Mouse (Mus musculus) liver, embryonic 11.5 days (tissue): ENCODE measurements around the gene Kat6b. TPM values are rescaled to one million over a fixed set of nuclear protein-coding genes. Genes with fewer than 3 reads are reported as not detected.

ENCODE experiments used
- ATAC-seq: fragments of 200-750 bp; cut with Nextera tagmentation; replicated peaks from 2 replicates; pipeline ENCODE4 v1.8.0; 2017; ENCODE audit warnings: moderate number of reproducible peaks, mild to moderate bottlenecking, moderate TSS enrichment, moderate library complexity; ENCODE audit not compliant: low FRiP score
- DNase-seq: peaks from one replicate; pipeline ENCODE4 v3.0.0-alpha.2; 2017; ENCODE audit warnings: low spot score
- H3K27ac ChIP-seq: fragments of 300-500 bp; sonication (generic); 2 replicates; pipeline ENCODE4 v1.5.1; 2014; ENCODE audit warnings: mild to moderate bottlenecking, low read depth, low read length, control low read depth
- H3K27me3 ChIP-seq: fragments of 300-500 bp; sonication (generic); replicated peaks from 2 replicates; pipeline ENCODE4 v1.6.1; 2014; ENCODE audit warnings: low read length, mixed read lengths; ENCODE audit not compliant: control insufficient read depth, insufficient read depth
- H3K36me3 ChIP-seq: fragments of 300-500 bp; sonication (generic); 2 replicates; pipeline ENCODE4 v1.6.1; 2014; ENCODE audit warnings: mild to moderate bottlenecking, low read length, moderate library complexity, mixed read lengths; ENCODE audit not compliant: control insufficient read depth, insufficient read depth
- H3K4me1 ChIP-seq: fragments of 300-500 bp; sonication (generic); replicated peaks from 2 replicates; pipeline ENCODE4 v1.6.1; 2014; ENCODE audit warnings: low read length, mixed read lengths; ENCODE audit not compliant: control insufficient read depth, insufficient read depth
- H3K4me2 ChIP-seq: fragments of 300-500 bp; sonication (generic); 2 replicates; pipeline ENCODE4 v1.6.1; 2014; ENCODE audit warnings: mild to moderate bottlenecking, control low read depth, moderate library complexity
- H3K4me3 ChIP-seq: fragments of 300-500 bp; sonication (generic); 2 replicates; pipeline ENCODE4 v1.5.1; 2014; ENCODE audit warnings: low read depth, low read length, control low read depth
- H3K9ac ChIP-seq: fragments of 300-500 bp; sonication (generic); 2 replicates; pipeline ENCODE4 v1.6.1; 2014; ENCODE audit warnings: low read depth, low read length, control low read depth
- H3K9me3 ChIP-seq: fragments of 300-500 bp; sonication (generic); 2 replicates; pipeline ENCODE4 v1.6.1; 2016; ENCODE audit warnings: low read length, inconsistent platforms, mixed read lengths; ENCODE audit not compliant: control insufficient read depth
- WGBS: fragments of 180-500 bp; shearing (Covaris S2); extraction: QIAGEN DNeasy Blood & Tissue Kit; methylation state at CpG from one replicate; pipeline ENCODE4 v1.1.7; 2014; 5-methylcytosine and 5-hydroxymethylcytosine counted together
- polyA plus RNA-seq: library from polyadenylated mRNA; unstranded; fragments of >200 nt; fragmentation: Nextera tagmentation; extraction: Ambion mirVana; gene quantifications from 2 replicates; pipeline ENCODE4 v1.2.1, GENCODE M21; 2014

Kat6b gene
- polyA plus RNA-seq, 1 experiment from 2014 or later: 6.7 TPM

- no peak for ATAC-seq
- Histone ChIP-seq H3K9ac (no peak overlapping the region), H3K27me3 (no peaks in the 10 kb centered on the region), H3K4me3 (no peak overlapping the region), H3K4me1 (no peaks in the 10 kb centered on the region; the same call in 1 of the 2 replicates), H3K36me3 (peaks cover 3% of the 10 kb centered on the region; the same call in 1 of the 2 replicates), H3K4me2 (no peak overlapping the region), H3K9me3 (no peaks in the 10 kb centered on the region; the same call in 1 of the 2 replicates), H3K27ac (no peak overlapping the region)
- no peak for DNase-seq
- WGBS: 65% methylated on average over 3 of the region's 3 CpGs
Observed at GRCm38 (mm10) chr14:21539731-21540130, 58.5 kb downstream of the Kat6b start.

GRCm38 (mm10) chr14:21540361-21540760 lies 59.1 kb downstream of the Kat6b start:
- Histone ChIP-seq H3K9me3 (no peaks in the 10 kb centered on the region; the same call in 1 of the 2 replicates), H3K27me3 (no peaks in the 10 kb centered on the region), H3K36me3 (peaks cover 3% of the 10 kb centered on the region; the same call in 1 of the 2 replicates), H3K4me2 (no peak overlapping the region), H3K27ac (no peak overlapping the region), H3K4me3 (no peak overlapping the region), H3K4me1 (no peaks in the 10 kb centered on the region; the same call in 1 of the 2 replicates), H3K9ac (no peak overlapping the region)
- 62% methylated on average over 3 of the region's 3 CpGs for WGBS
- ATAC-seq (no peak), DNase-seq (no peak)

GRCm38 (mm10) chr14:21545529-21545928 lies 64.3 kb downstream of the Kat6b start:
- Histone ChIP-seq H3K27me3 (no peaks in the 10 kb centered on the region), H3K9me3 (no peaks in the 10 kb centered on the region; the same call in 1 of the 2 replicates), H3K4me3 (no peak overlapping the region), H3K36me3 (peaks cover 3% of the 10 kb centered on the region; the same call in 1 of the 2 replicates), H3K27ac (no peak overlapping the region), H3K4me2 (no peak overlapping the region), H3K4me1 (peaks cover 28% of the 10 kb centered on the region), H3K9ac (no peak overlapping the region)
- WGBS: 82% methylated on average over 4 of the region's 4 CpGs
- DNase-seq (no peak), ATAC-seq (no peak)

GRCm38 (mm10) chr14:21546351-21546750 lies 65.1 kb downstream of the Kat6b start:
- no peak overlapping the region for H3K4me3 ChIP-seq
- WGBS: 82% methylated on average over 3 of the region's 3 CpGs
- H3K9me3 ChIP-seq: no peaks in the 10 kb centered on the region; the same call in 1 of the 2 replicates
- H3K4me1 ChIP-seq: peaks cover 28% of the 10 kb centered on the region
- no peaks in the 10 kb centered on the region for H3K27me3 ChIP-seq
- no peak overlapping the region for H3K27ac ChIP-seq
- ATAC-seq: no peak
- H3K4me2 ChIP-seq: no peak overlapping the region
- DNase-seq: no peak
- peaks cover 3% of the 10 kb centered on the region; the same call in 1 of the 2 replicates for H3K36me3 ChIP-seq
- no peak overlapping the region for H3K9ac ChIP-seq

- Histone ChIP-seq H3K9me3 (no peaks in the 10 kb centered on the region; the same call in 1 of the 2 replicates), H3K4me2 (no peak overlapping the region), H3K9ac (no peak overlapping the region), H3K4me3 (no peak overlapping the region), H3K4me1 (peaks cover 28% of the 10 kb centered on the region), H3K27ac (no peak overlapping the region), H3K27me3 (no peaks in the 10 kb centered on the region), H3K36me3 (peaks cover under 1% of the 10 kb centered on the region; the same call in 1 of the 2 replicates)
- DNase-seq (no peak), ATAC-seq (no peak)
- WGBS: 48% methylated on average over 7 of the region's 7 CpGs
Observed at GRCm38 (mm10) chr14:21547297-21547696, 66.1 kb downstream of the Kat6b start.

GRCm38 (mm10) chr14:21547965-21548364 lies 66.7 kb downstream of the Kat6b start:
- WGBS: 77% methylated on average over 3 of the region's 3 CpGs
- no peak overlapping the region for H3K4me2 ChIP-seq
- H3K9ac ChIP-seq: no peak overlapping the region
- H3K27ac ChIP-seq: no peak overlapping the region
- no peaks in the 10 kb centered on the region for H3K9me3 ChIP-seq
- H3K36me3 ChIP-seq: no peaks in the 10 kb centered on the region
- no peaks in the 10 kb centered on the region for H3K27me3 ChIP-seq
- peaks cover 28% of the 10 kb centered on the region for H3K4me1 ChIP-seq
- H3K4me3 ChIP-seq: no peak overlapping the region
- DNase-seq (no peak), ATAC-seq (no peak)

GRCm38 (mm10) chr14:21548952-21549607 lies 67.8 kb downstream of the Kat6b start:
- DNase-seq (no peak), ATAC-seq (peak; percentile 84)
- H3K4me3 ChIP-seq: no peak overlapping the region
- H3K36me3 ChIP-seq: no peaks in the 10 kb centered on the region
- no peaks in the 10 kb centered on the region for H3K9me3 ChIP-seq
- no peaks in the 10 kb centered on the region for H3K27me3 ChIP-seq
- peaks cover 28% of the 10 kb centered on the region for H3K4me1 ChIP-seq
- peak overlapping the region; percentile 33 for H3K4me2 ChIP-seq
- no peak overlapping the region for H3K27ac ChIP-seq
- 53% methylated on average over 6 of the region's 6 CpGs for WGBS
- H3K9ac ChIP-seq: no peak overlapping the region

- Histone ChIP-seq H3K36me3 (no peaks in the 10 kb centered on the region), H3K27me3 (no peaks in the 10 kb centered on the region), H3K4me1 (peaks cover 28% of the 10 kb centered on the region), H3K9me3 (no peaks in the 10 kb centered on the region), H3K27ac (peak overlapping the region; percentile 21; the same call in 1 of the 2 replicates), H3K4me2 (peak overlapping the region; percentile 33), H3K4me3 (no peak overlapping the region), H3K9ac (no peak overlapping the region)
- no peak for DNase-seq
- ATAC-seq: peak; percentile 80
- WGBS: 58% methylated on average over 6 of the region's 6 CpGs
Observed at GRCm38 (mm10) chr14:21549608-21550115, 68.4 kb downstream of the Kat6b start.

- Histone ChIP-seq H3K4me2 (no peak overlapping the region), H3K27ac (no peak overlapping the region), H3K9me3 (no peaks in the 10 kb centered on the region), H3K27me3 (no peaks in the 10 kb centered on the region), H3K4me1 (peaks cover 28% of the 10 kb centered on the region), H3K36me3 (no peaks in the 10 kb centered on the region), H3K4me3 (no peak overlapping the region), H3K9ac (no peak overlapping the region)
- WGBS: 88% methylated on average over 7 of the region's 7 CpGs
- DNase-seq (no peak), ATAC-seq (no peak)
Observed at GRCm38 (mm10) chr14:21550576-21550975, 69.3 kb downstream of the Kat6b start.
